Mouse (Mus musculus): ENCODE measurements at regions not wholly inside any gene's neighbourhood (a gene's known extent, or its start where the extent isn't known, plus 50 kb on each side); places are given as distances from the start of the nearest gene placed in this dataset.

GRCm38 (mm10) chr9:116511450-116511849, 336.3 kb upstream of the Tgfbr2 start:
- 66% methylated on average over 3 of the region's 3 CpGs for WGBS
- ATAC-seq (ENCODE audit: low FRiP score), result no peak

GRCm38 (mm10) chr9:116507756-116508155, 332.6 kb upstream of the Tgfbr2 start:
- Histone ChIP-seq H3K9ac (replicated peaks) (no peak overlapping the region), H3K27ac (replicated peaks) (no peak overlapping the region), H3K4me3 (replicated peaks) (no peak overlapping the region), H3K9me3 (replicated peaks) (no peaks in the 10 kb centered on the region), H3K36me3 (no peaks in the 10 kb centered on the region), H3K27me3 (replicated peaks) (no peaks in the 10 kb centered on the region), H3K4me1 (no peaks in the 10 kb centered on the region), H3K4me2 (no peak overlapping the region)
- no peak for ATAC-seq (ENCODE audit: low FRiP score)
- 87% methylated on average over 5 of the region's 5 CpGs for WGBS

More at GRCm38 (mm10) chr9:116511450-116511849, 336.3 kb upstream of the Tgfbr2 start:
- Histone ChIP-seq H3K4me3 (replicated peaks) (no peak overlapping the region), H3K27me3 (replicated peaks) (no peaks in the 10 kb centered on the region), H3K27ac (replicated peaks) (no peak overlapping the region), H3K36me3 (no peaks in the 10 kb centered on the region), H3K4me1 (no peaks in the 10 kb centered on the region), H3K4me2 (no peak overlapping the region), H3K9ac (replicated peaks) (no peak overlapping the region), H3K9me3 (replicated peaks) (no peaks in the 10 kb centered on the region)

- H3K4me1 ChIP-seq, result no peaks in the 10 kb centered on the region
- H3K4me2 ChIP-seq, result no peak overlapping the region
- no peak overlapping the region for H3K4me3 ChIP-seq (replicated peaks)
- no peaks in the 10 kb centered on the region for H3K36me3 ChIP-seq
- no peak overlapping the region for H3K9ac ChIP-seq (replicated peaks)
- no peaks in the 10 kb centered on the region for H3K27me3 ChIP-seq (replicated peaks)
- ATAC-seq (ENCODE audit: low FRiP score), result no peak
- 60% methylated on average over 5 of the region's 5 CpGs for WGBS
- H3K9me3 ChIP-seq (replicated peaks), result no peaks in the 10 kb centered on the region
- H3K27ac ChIP-seq (replicated peaks), result no peak overlapping the region
Measured at GRCm38 (mm10) chr9:116502831-116503230, 327.7 kb upstream of the Tgfbr2 start.

- ATAC-seq (ENCODE audit: low FRiP score), result no peak
- Histone ChIP-seq H3K9me3 (replicated peaks) (no peaks in the 10 kb centered on the region), H3K4me3 (replicated peaks) (no peak overlapping the region), H3K9ac (replicated peaks) (no peak overlapping the region), H3K4me1 (no peaks in the 10 kb centered on the region), H3K27ac (replicated peaks) (no peak overlapping the region), H3K4me2 (no peak overlapping the region), H3K36me3 (no peaks in the 10 kb centered on the region), H3K27me3 (replicated peaks) (no peaks in the 10 kb centered on the region)
- WGBS, result 89% methylated on average over 3 of the region's 3 CpGs
Measured at GRCm38 (mm10) chr9:116500951-116501350, 325.8 kb upstream of the Tgfbr2 start.

GRCm38 (mm10) chr9:116491227-116491626, 316.1 kb upstream of the Tgfbr2 start:
- H3K4me3 ChIP-seq (replicated peaks), result no peak overlapping the region
- ATAC-seq (ENCODE audit: low FRiP score), result no peak
- no peak overlapping the region for H3K27ac ChIP-seq (replicated peaks)
- H3K27me3 ChIP-seq (replicated peaks), result no peaks in the 10 kb centered on the region
- H3K9ac ChIP-seq (replicated peaks), result no peak overlapping the region
- H3K36me3 ChIP-seq, result no peaks in the 10 kb centered on the region
- H3K4me1 ChIP-seq, result no peaks in the 10 kb centered on the region
- WGBS, result 86% methylated on average over 2 of the region's 2 CpGs
- no peak overlapping the region for H3K4me2 ChIP-seq
- H3K9me3 ChIP-seq (replicated peaks), result no peaks in the 10 kb centered on the region

- no peak overlapping the region for H3K4me2 ChIP-seq
- no peak overlapping the region for H3K27ac ChIP-seq (replicated peaks)
- H3K36me3 ChIP-seq, result no peaks in the 10 kb centered on the region
- H3K9me3 ChIP-seq (replicated peaks), result no peaks in the 10 kb centered on the region
- no peak overlapping the region for H3K9ac ChIP-seq (replicated peaks)
- ATAC-seq (ENCODE audit: low FRiP score), result no peak
- no peaks in the 10 kb centered on the region for H3K4me1 ChIP-seq
- H3K4me3 ChIP-seq (replicated peaks), result no peak overlapping the region
- no peaks in the 10 kb centered on the region for H3K27me3 ChIP-seq (replicated peaks)
- 56% methylated on average over 4 of the region's 4 CpGs for WGBS
Measured at GRCm38 (mm10) chr9:116489787-116490186, 314.6 kb upstream of the Tgfbr2 start.

GRCm38 (mm10) chr9:116489273-116489672, 314.1 kb upstream of the Tgfbr2 start:
- Histone ChIP-seq H3K36me3 (no peaks in the 10 kb centered on the region), H3K4me3 (replicated peaks) (no peak overlapping the region), H3K4me1 (no peaks in the 10 kb centered on the region), H3K27ac (replicated peaks) (0 out of 2 replicates have a peak overlapping the region, but pooled peaks have one; percentile 23), H3K9me3 (replicated peaks) (no peaks in the 10 kb centered on the region), H3K27me3 (replicated peaks) (no peaks in the 10 kb centered on the region), H3K9ac (replicated peaks) (no peak overlapping the region), H3K4me2 (no peak overlapping the region)
- WGBS, result 56% methylated on average over 5 of the region's 5 CpGs
- 0 out of 2 replicates have a peak, but pooled peaks have one; percentile 21 for ATAC-seq (ENCODE audit: low FRiP score)

- Histone ChIP-seq H3K9ac (replicated peaks) (no peak overlapping the region), H3K4me2 (no peak overlapping the region), H3K27ac (replicated peaks) (no peak overlapping the region), H3K4me1 (no peaks in the 10 kb centered on the region), H3K36me3 (no peaks in the 10 kb centered on the region), H3K9me3 (replicated peaks) (no peaks in the 10 kb centered on the region), H3K27me3 (replicated peaks) (no peaks in the 10 kb centered on the region), H3K4me3 (replicated peaks) (no peak overlapping the region)
- WGBS, result 80% methylated on average over 3 of the region's 3 CpGs
- ATAC-seq (ENCODE audit: low FRiP score), result no peak
Measured at GRCm38 (mm10) chr9:116477309-116477708, 302.1 kb upstream of the Tgfbr2 start.

- Histone ChIP-seq H3K27me3 (replicated peaks) (no peaks in the 10 kb centered on the region), H3K4me2 (no peak overlapping the region), H3K27ac (replicated peaks) (no peak overlapping the region), H3K36me3 (no peaks in the 10 kb centered on the region), H3K4me3 (replicated peaks) (no peak overlapping the region), H3K9me3 (replicated peaks) (no peaks in the 10 kb centered on the region), H3K4me1 (no peaks in the 10 kb centered on the region), H3K9ac (replicated peaks) (no peak overlapping the region)
- peak; percentile 47; the same call in 1 of the 2 replicates for ATAC-seq (ENCODE audit: low FRiP score)
- WGBS, result 70% methylated on average over 12 of the region's 12 CpGs
Measured at GRCm38 (mm10) chr9:116475206-116475955, 300.2 kb upstream of the Tgfbr2 start.

- H3K27me3 ChIP-seq (replicated peaks), result no peaks in the 10 kb centered on the region
- H3K4me2 ChIP-seq, result no peak overlapping the region
- no peaks in the 10 kb centered on the region for H3K9me3 ChIP-seq (replicated peaks)
- no peak overlapping the region for H3K9ac ChIP-seq (replicated peaks)
- 78% methylated on average over 4 of the region's 4 CpGs for WGBS
- H3K36me3 ChIP-seq, result no peaks in the 10 kb centered on the region
- H3K4me1 ChIP-seq, result peaks cover 13% of the 10 kb centered on the region
- no peak overlapping the region for H3K4me3 ChIP-seq (replicated peaks)
- ATAC-seq (ENCODE audit: low FRiP score), result no peak
- H3K27ac ChIP-seq (replicated peaks), result no peak overlapping the region
Measured at GRCm38 (mm10) chr9:116472855-116473254, 297.7 kb upstream of the Tgfbr2 start.

GRCm38 (mm10) chr9:116468569-116469250, 293.6 kb upstream of the Tgfbr2 start:
- Histone ChIP-seq H3K4me1 (peaks cover 13% of the 10 kb centered on the region), H3K27me3 (replicated peaks) (no peaks in the 10 kb centered on the region), H3K9me3 (replicated peaks) (no peaks in the 10 kb centered on the region), H3K4me3 (replicated peaks) (no peak overlapping the region), H3K36me3 (no peaks in the 10 kb centered on the region), H3K9ac (replicated peaks) (no peak overlapping the region), H3K4me2 (no peak overlapping the region), H3K27ac (replicated peaks) (peak overlapping the region; percentile 24)
- 27% methylated on average over 10 of the region's 10 CpGs for WGBS
- ATAC-seq (ENCODE audit: low FRiP score), result no peak

- no peak for ATAC-seq (ENCODE audit: low FRiP score)
- Histone ChIP-seq H3K27ac (replicated peaks) (no peak overlapping the region), H3K36me3 (no peaks in the 10 kb centered on the region), H3K4me1 (peaks cover 13% of the 10 kb centered on the region), H3K4me3 (replicated peaks) (no peak overlapping the region), H3K27me3 (replicated peaks) (no peaks in the 10 kb centered on the region), H3K9ac (replicated peaks) (no peak overlapping the region), H3K4me2 (no peak overlapping the region), H3K9me3 (replicated peaks) (no peaks in the 10 kb centered on the region)
- WGBS, result 91% methylated on average over 7 of the region's 7 CpGs
Measured at GRCm38 (mm10) chr9:116466336-116466735, 291.2 kb upstream of the Tgfbr2 start.
